Comparison of ENCODE assay signal across 16 mouse cellular contexts in the genomic region with DNA sequence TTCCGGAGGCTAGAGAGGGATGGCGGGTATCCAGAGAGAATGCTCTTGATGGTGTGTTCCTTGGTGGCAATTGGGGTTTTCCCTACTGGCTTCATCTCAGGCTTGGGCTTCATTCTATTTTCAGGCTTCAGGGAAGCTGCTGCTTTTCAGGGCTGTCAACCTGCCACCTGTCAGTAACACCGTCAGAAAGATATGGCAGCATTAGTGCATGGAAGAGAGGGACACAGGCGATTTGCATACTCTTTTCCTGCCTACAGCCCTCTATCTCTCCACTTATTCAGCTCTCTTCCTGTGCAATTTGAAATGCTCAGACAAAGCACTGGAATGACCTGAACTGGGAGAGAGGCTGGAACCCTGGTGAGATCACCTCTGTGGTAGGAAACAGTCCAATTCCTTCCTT.
"Had no signal": no experiment of that assay in that cellular context is flagged by ENCODE, and none has a peak within 500 bp of the region (broad histone marks: within the 10 kb centered on the region; RNA-seq: fewer than 3 reads in every experiment).

No protein-coding gene starts in this region.

- H3K36me3 ChIP-seq: liver, embryonic 13.5 days; lung, embryonic 15.5 days; midbrain, embryonic 15.5 days; neural tube, embryonic 15.5 days had no signal

- ATAC-seq: liver, postnatal 0 days had no signal

- H3K4me3 ChIP-seq: limb, embryonic 12.5 days; liver, embryonic 13.5 days; lung, embryonic 15.5 days; megakaryocyte, embryonic 14.5 days; midbrain, embryonic 15.5 days; neural tube, embryonic 15.5 days had no signal

- H3K4me2 ChIP-seq: limb, embryonic 12.5 days; liver, embryonic 13.5 days; lung, embryonic 15.5 days; midbrain, embryonic 11.5 days; midbrain, embryonic 15.5 days; neural tube, embryonic 15.5 days had no signal

- H3K27me3 ChIP-seq: limb, embryonic 12.5 days; liver, embryonic 13.5 days; lung, embryonic 15.5 days; megakaryocyte, embryonic 14.5 days; midbrain, embryonic 15.5 days; neural tube, embryonic 15.5 days had no signal

- H3K9me3 ChIP-seq: limb, embryonic 12.5 days; liver, embryonic 13.5 days; lung, embryonic 15.5 days; megakaryocyte, embryonic 14.5 days; midbrain, embryonic 15.5 days; neural tube, embryonic 15.5 days had no signal

- DNase-seq: kidney, postnatal 36 days; layer of hippocampus, adult 9-11 months; liver; liver, embryonic 13.5 days; liver, postnatal 0 days; lung, postnatal 14 days; thymus, postnatal 14 days had no signal

- H3K27ac ChIP-seq: kidney, postnatal 0 days; limb, embryonic 12.5 days; liver, embryonic 13.5 days; lung, embryonic 15.5 days; macrophage; midbrain, embryonic 15.5 days; neural tube, embryonic 15.5 days; stomach, postnatal 0 days had no signal

- H3K4me1 ChIP-seq: lung, embryonic 15.5 days; megakaryocyte, embryonic 14.5 days; midbrain, embryonic 15.5 days had no signal

- H3K9ac ChIP-seq: limb, embryonic 12.5 days; liver, embryonic 13.5 days; liver, postnatal 0 days; lung, embryonic 15.5 days; midbrain, embryonic 15.5 days; neural tube, embryonic 15.5 days had no signal
